9 mouse cellular contexts compared by ENCODE assay signal in the genomic region with DNA sequence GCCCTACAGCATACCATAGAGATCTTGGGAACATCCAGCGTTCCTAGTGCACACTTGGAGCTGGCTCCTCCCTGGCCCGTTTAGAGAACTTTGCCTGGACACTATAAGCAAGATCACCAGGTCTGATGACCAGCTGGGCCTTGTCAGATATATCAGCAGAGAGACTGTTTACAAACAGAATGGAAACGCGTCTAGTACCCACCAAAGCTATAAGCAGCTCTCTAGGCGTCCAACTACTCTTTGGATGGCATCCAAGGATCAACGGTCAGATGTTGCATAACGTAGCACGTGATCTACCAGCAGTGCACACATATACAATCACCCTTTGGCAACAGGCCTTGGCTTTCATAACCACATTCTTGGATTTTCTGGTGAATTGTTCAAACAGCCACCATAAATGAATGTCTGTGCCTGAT. TPM values are rescaled to one million over a fixed set of nuclear protein-coding genes. Genes with fewer than 3 reads are reported as not detected.
DNase-seq lines count a peak whose midpoint lies in the region; ATAC-seq and TF ChIP-seq lines count a peak whose summit lies in the region.
"Had no signal": no experiment of that assay in that cellular context is flagged by ENCODE, and none has a peak within 500 bp of the region (broad histone marks: within the 10 kb centered on the region; RNA-seq: fewer than 3 reads in every experiment).

No protein-coding gene starts in this region.

- H3K9me3 ChIP-seq in heart, embryonic 15.5 days (replicated peaks), result no peaks in the 10 kb centered on the region
- H3K9me3 ChIP-seq in kidney, embryonic 14.5 days (ENCODE audit: control insufficient read depth, low read length), result no peaks in the 10 kb centered on the region
- H3K9me3 ChIP-seq: neural tube, embryonic 13.5 days had no signal

- no peak for TF ChIP-seq EP300 in heart, adult 2 months (IDR thresholded peaks at IDR 0.05; ENCODE audit: insufficient read depth, low read depth, low read length)

- H3K4me3 ChIP-seq in heart, embryonic 15.5 days, result no peak overlapping the region
- no peak overlapping the region for H3K4me3 ChIP-seq in heart, adult 2 months
- no peak overlapping the region for H3K4me3 ChIP-seq in kidney, embryonic 14.5 days (ENCODE audit: low read length)
- no peak overlapping the region for H3K4me3 ChIP-seq in thymus, adult 2 months (ENCODE audit: control insufficient read depth, insufficient read depth, low read length)
- H3K4me3 ChIP-seq: neural tube, embryonic 13.5 days had no signal

- no peak for TF ChIP-seq POLR2A in heart, adult 2 months (IDR thresholded peaks at IDR 0.05; ENCODE audit: insufficient read depth, low read depth, low read length)
- no peak for TF ChIP-seq POLR2A in thymus, adult 2 months (IDR thresholded peaks at IDR 0.05; ENCODE audit: control insufficient read depth, extremely low read depth, insufficient read depth, low read length, poor library complexity)

- peak; percentile 53; the same call in 1 of the 2 replicates for ATAC-seq in heart, embryonic 15.5 days (replicated peaks; ENCODE audit: insufficient number of reproducible peaks, insufficient read depth, low FRiP score, low read depth)
- ATAC-seq in kidney, embryonic 14.5 days (ENCODE audit: low FRiP score, low TSS enrichment), result peak; percentile 24; the same call in 1 of the 2 replicates

- peaks cover 8% of the 10 kb centered on the region; the same call in 1 of the 2 replicates for H3K4me1 ChIP-seq in heart, embryonic 15.5 days (replicated peaks)
- no peaks in the 10 kb centered on the region for H3K4me1 ChIP-seq in heart, adult 2 months (ENCODE audit: control insufficient read depth, insufficient read depth, low read length)
- H3K4me1 ChIP-seq in kidney, embryonic 14.5 days (ENCODE audit: control insufficient read depth, insufficient read depth, low read length), result peaks cover 9% of the 10 kb centered on the region; the same call in 1 of the 2 replicates
- peaks cover 6% of the 10 kb centered on the region for H3K4me1 ChIP-seq in thymus, adult 2 months (replicated peaks; ENCODE audit: control insufficient read depth, insufficient read depth, low read length)
- H3K4me1 ChIP-seq: neural tube, embryonic 13.5 days had no signal

- H3K36me3 ChIP-seq in heart, embryonic 15.5 days, result no peaks in the 10 kb centered on the region
- H3K36me3 ChIP-seq in heart, adult 2 months (ENCODE audit: control insufficient read depth, insufficient read depth, low read length), result no peaks in the 10 kb centered on the region
- H3K36me3 ChIP-seq in kidney, embryonic 14.5 days (ENCODE audit: control insufficient read depth, insufficient read depth, low read length), result no peaks in the 10 kb centered on the region
- H3K36me3 ChIP-seq in thymus, adult 2 months (ENCODE audit: control insufficient read depth, insufficient read depth, low read length), result no peaks in the 10 kb centered on the region
- H3K36me3 ChIP-seq: neural tube, embryonic 13.5 days had no signal

- H3K79me2 ChIP-seq in heart, adult 2 months (replicated peaks; ENCODE audit: control insufficient read depth, insufficient read depth, low read length), result no peaks in the 10 kb centered on the region

- H3K9ac ChIP-seq in heart, embryonic 15.5 days, result no peak overlapping the region
- no peak overlapping the region for H3K9ac ChIP-seq in heart, adult 2 months (ENCODE audit: low read depth, low read length)
- no peak overlapping the region for H3K9ac ChIP-seq in kidney, embryonic 14.5 days (ENCODE audit: low read depth, low read length)
- H3K9ac ChIP-seq: neural tube, embryonic 13.5 days had no signal

- no peak overlapping the region for H3K4me2 ChIP-seq in heart, embryonic 15.5 days
- H3K4me2 ChIP-seq in kidney, embryonic 14.5 days (replicated peaks; ENCODE audit: low read depth, low read length), result no peak overlapping the region
- H3K4me2 ChIP-seq: neural tube, embryonic 13.5 days had no signal

- no peaks in the 10 kb centered on the region for H3K27me3 ChIP-seq in heart, embryonic 15.5 days
- no peaks in the 10 kb centered on the region for H3K27me3 ChIP-seq in heart, adult 2 months (ENCODE audit: control insufficient read depth, insufficient read depth, low read length)
- H3K27me3 ChIP-seq in kidney, embryonic 14.5 days (ENCODE audit: control insufficient read depth, insufficient read depth, low read length), result no peaks in the 10 kb centered on the region
- H3K27me3 ChIP-seq in thymus, adult 2 months (ENCODE audit: control insufficient read depth, insufficient read depth, low read length), result no peaks in the 10 kb centered on the region
- H3K27me3 ChIP-seq: neural tube, embryonic 13.5 days had no signal

- WGBS in heart, embryonic 15.5 days, result 42% methylated on average over 8 of the region's 8 CpGs
- 40% methylated on average over 8 of the region's 8 CpGs for WGBS in heart, adult 2 months
- WGBS in kidney, embryonic 14.5 days, result 68% methylated on average over 8 of the region's 8 CpGs
- 73% methylated on average over 8 of the region's 8 CpGs for whole genome bisulfite sequencing in thymus, adult 2 months

- intact Hi-C loops in heart, adult 2 months (cut with DNase I), result no loop called here
- intact Hi-C loops in left cerebral cortex, postnatal 10 days (cut with DNase I), result no loop called here

- H3K27ac ChIP-seq in heart, embryonic 15.5 days, result peak overlapping the region; percentile 38
- H3K27ac ChIP-seq in heart, adult 2 months, result no peak overlapping the region
- H3K27ac ChIP-seq in kidney, embryonic 14.5 days (ENCODE audit: low read depth, low read length), result no peak overlapping the region
- H3K27ac ChIP-seq in thymus, adult 2 months (ENCODE audit: control insufficient read depth, insufficient read depth, low read length), result no peak overlapping the region
- H3K27ac ChIP-seq: neural tube, embryonic 13.5 days had no signal

- no peak for TF ChIP-seq CTCF in heart, adult 2 months (IDR thresholded peaks at IDR 0.05)
- no peak for TF ChIP-seq CTCF in thymus, adult 2 months (IDR thresholded peaks at IDR 0.05; ENCODE audit: borderline replicate concordance, control insufficient read depth, extremely low read depth, insufficient read depth, low read length, poor library complexity)

- DNase-seq in heart, adult 2 months, result no peak
- peak; percentile 42 for DNase-seq in brain, adult 2 months (ENCODE audit: low read depth, low spot score)
- peak; percentile 74 for DNase-seq in lung, postnatal 14 days
- DNase-seq in layer of hippocampus, adult 18-20 months (ENCODE audit: low spot score in 2 of 2), result no peak
- DNase-seq in left cerebral cortex, postnatal 10 days (ENCODE audit: extremely low spot score in 1 of 2, low spot score in 2 of 2), result no peak
- DNase-seq in thymus, adult 2 months, result no peak

RNA-seq across cellular contexts. Expression of gene Gclm, which starts 46.4 kb away (rescaled TPM):
- 65.6 and 71.9 TPM in 2 replicates for polyA plus RNA-seq in heart, embryonic 15.5 days (2015; fragmentation: Nextera tagmentation; extraction: Ambion mirVana)
- total RNA-seq in heart, adult 2 months (2021), result 10 to 100 TPM; 44.8 to 51.4 TPM
- polyA plus RNA-seq in heart, adult 2 months (2012; rRNA removed), result 20.7 and 22.5 TPM in 2 replicates
- polyA plus RNA-seq in kidney, embryonic 14.5 days (2014; fragmentation: Nextera tagmentation; extraction: Ambion mirVana), result 67.9 and 76.2 TPM in 2 replicates
- 10 to 100 TPM; 66.9 to 80.3 TPM for total RNA-seq in layer of hippocampus, adult 18-20 months (2021)
- total RNA-seq in left cerebral cortex, postnatal 10 days (2021), result 10 to 100 TPM; 54.2 to 59.2 TPM
- 32.5 and 53.3 TPM in 2 replicates for polyA plus RNA-seq in thymus, adult 2 months (2012; rRNA removed)

Comparison
In these comparisons a context has a peak if more than half of its experiments do, and no peak if none do; other contexts are left out.
1. DNase-seq: peak in brain, adult 2 months (single experiment) and lung, postnatal 14 days (single experiment); none in heart, adult 2 months (0 of 2), layer of hippocampus, adult 18-20 months (0 of 2), left cerebral cortex, postnatal 10 days (0 of 2) and thymus, adult 2 months (single experiment).